Mouse (Mus musculus): ENCODE results near the gene Tnfaip8l2.
"Not testable (repeated sequence)": the region's sequence is repeated elsewhere in the genome, so short reads cannot be mapped to it uniquely, and the experiment has no call there.

Gene Tnfaip8l2

DNA sequence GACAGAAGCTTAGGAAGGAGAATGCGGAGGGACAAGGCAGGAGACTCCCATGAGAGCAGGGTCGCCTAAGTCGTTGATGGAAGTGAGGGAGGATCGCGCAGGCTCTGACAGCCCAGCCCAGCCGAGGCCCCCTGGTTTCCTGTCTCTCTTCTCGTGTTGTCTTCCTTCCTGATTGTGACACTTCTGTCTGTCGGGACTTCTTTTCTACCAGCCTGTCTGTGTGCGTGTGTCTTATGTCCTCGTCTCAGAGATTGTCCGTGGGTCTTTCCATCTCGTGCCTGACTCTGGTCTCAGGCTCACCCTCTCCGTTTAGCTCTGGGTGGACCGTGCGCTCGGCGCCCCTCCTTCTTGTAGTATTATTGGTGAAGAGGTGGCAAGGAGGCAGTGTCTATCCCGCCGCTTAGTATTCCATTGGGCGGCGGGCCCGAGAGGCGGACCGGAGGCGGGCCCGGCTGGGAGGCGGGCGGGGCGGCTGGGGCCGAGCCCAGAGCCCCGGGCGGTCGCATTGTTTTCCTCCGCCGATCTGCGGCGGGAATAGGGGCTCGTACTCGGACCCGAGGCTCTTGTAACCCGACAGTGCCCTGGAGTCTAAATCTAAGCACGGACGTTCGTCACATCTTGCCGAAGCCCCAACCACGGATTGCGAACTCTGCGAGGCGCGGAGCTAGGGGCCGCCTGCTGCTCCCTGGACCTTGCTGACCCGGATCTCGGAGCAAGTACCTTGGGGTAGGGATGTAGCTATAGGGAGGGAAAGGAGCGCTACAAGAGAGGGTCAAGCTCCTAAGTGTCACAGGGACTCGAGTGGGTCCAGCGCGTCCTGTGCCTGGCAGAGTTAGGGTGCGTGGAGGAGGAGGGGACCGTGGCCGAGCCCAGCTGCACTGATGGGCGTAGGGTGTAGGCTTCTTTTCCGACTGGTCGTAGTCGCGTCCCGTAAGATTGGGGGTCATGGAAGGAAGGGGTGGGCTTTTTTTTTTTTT lies 18.1 kb upstream of the Tnfaip8l2 start, which contains the start of gene Sema6c:
Gene Sema6c, plus strand, starts transcription at position 471 of the 977 bp plus-strand sequence.
- peak; percentile 86 for DNase-seq (ENCODE audit: extremely low spot score, low spot score)

DNA sequence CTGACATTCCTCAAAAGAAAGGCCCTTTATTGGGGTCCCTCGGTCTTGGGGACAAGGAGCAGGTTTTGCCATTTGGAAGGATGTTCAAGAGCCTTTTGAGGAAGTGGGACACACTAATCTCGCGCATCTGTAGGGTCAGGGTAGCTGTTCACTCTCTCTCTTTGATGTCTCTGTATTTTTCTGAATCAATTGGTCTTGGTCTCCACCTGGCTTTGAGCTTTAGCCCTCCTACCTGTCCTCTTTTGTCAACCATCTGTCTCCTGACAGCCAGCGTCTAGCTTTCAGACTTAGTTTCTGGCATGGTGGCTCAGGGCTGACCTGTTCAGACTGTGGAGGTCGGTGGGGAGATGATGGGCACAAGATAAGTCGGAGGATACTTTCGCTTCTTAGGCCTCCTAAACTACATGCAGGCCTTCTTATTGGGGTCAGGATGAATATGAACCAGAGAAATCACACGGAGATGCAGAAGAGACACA lies 17.4 kb upstream of the Tnfaip8l2 start:
- DNase-seq (ENCODE audit: extremely low spot score, low spot score), result no peak

DNA sequence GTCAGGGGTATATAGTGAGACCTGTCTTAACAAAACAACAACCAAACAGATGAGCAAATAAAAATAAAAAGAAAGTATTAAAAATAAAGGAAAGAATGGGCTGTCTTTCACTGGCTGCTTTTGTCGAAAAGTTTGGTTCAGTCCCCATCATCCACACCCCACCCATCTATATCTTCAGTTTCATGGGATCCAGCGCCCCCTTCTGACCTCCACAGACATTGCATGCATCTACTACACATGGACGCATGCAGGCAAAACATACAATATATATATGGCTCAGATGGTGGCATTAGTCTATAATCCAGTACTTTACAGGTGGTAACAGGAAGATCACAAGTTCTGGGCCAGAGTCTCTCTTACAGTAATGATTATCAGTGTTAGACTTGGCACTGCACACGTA lies 11.7 kb upstream of the Tnfaip8l2 start:
- no peak for DNase-seq (ENCODE audit: extremely low spot score, low spot score)

- no peak for DNase-seq (ENCODE audit: extremely low spot score, low spot score)
These were observed 5.8 kb upstream of the Tnfaip8l2 start for GRCm38 (mm10) chr3:95147924-95148323.

DNA sequence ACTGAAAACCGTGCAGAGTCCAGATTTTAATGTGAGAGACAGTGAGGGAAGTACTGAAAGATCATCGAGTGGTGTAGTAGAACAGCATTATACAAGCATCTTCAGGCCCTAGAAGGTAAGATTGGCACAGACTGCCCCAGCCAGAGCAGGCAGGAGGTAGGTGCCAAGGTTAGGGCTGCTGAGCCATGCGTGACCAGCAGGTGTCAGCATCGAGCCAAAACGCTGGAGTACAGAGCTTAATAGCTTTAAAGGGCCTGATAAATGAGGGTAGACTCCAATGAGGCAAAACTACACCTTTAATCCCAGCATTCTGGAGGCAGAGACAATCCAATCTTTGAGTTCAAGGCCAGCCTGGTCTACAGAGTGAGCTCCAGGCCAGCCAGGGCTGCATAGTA lies 454 bp upstream of the Tnfaip8l2 start:
- peak; percentile 85 for DNase-seq (ENCODE audit: extremely low spot score, low spot score)

GRCm38 (mm10) chr3:95141474-95141873 lies 686 bp downstream of the Tnfaip8l2 start:
- DNase-seq (ENCODE audit: extremely low spot score, low spot score), result no peak

- no peak for DNase-seq (ENCODE audit: extremely low spot score, low spot score)
These were observed 1.4 kb downstream of the Tnfaip8l2 start for GRCm38 (mm10) chr3:95140795-95141194.

- no peak for DNase-seq (ENCODE audit: extremely low spot score, low spot score)
These were observed 1.9 kb downstream of the Tnfaip8l2 start for GRCm38 (mm10) chr3:95140289-95140595.

- DNase-seq (ENCODE audit: extremely low spot score, low spot score), result no peak
These were observed 2.4 kb downstream of the Tnfaip8l2 start for GRCm38 (mm10) chr3:95139586-95140288.

GRCm38 (mm10) chr3:95136336-95136735 lies 5.8 kb downstream of the Tnfaip8l2 start:
- no peak for DNase-seq (ENCODE audit: extremely low spot score, low spot score)

- no peak for DNase-seq (ENCODE audit: extremely low spot score, low spot score)
These were observed 6.6 kb downstream of the Tnfaip8l2 start for GRCm38 (mm10) chr3:95135433-95136052.

- no peak for DNase-seq (ENCODE audit: extremely low spot score, low spot score)
These were observed 7.1 kb downstream of the Tnfaip8l2 start for GRCm38 (mm10) chr3:95135023-95135422.

DNA sequence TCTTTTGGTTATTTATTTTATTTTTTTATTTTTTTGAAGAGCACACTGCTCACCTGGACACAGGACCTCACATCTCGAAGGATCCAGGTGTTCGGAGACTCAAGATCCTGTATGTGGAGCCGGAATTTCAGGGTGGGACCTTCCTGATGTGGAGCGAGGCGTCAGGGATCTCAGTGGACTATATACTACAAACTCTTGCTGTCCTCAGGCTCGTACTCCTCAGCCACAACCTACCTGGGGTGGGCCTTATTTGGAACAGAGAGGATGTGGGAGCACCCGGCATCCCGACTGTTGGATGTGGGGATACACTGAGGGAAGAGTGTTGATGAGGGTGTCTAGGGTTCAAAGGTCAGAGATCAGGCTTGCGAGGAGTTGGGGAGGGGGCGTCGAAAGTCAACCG lies 8.0 kb downstream of the Tnfaip8l2 start:
- DNase-seq (ENCODE audit: extremely low spot score, low spot score), result not testable (repeated sequence)

GRCm38 (mm10) chr3:95133680-95134101 lies 8.5 kb downstream of the Tnfaip8l2 start, which contains the start of the genes Scnm1 and Lysmd1:
Gene Scnm1, minus strand, starts transcription at chr3:95134011.
Gene Lysmd1, plus strand, starts transcription at chr3:95134088.
- DNase-seq (ENCODE audit: extremely low spot score, low spot score), result peak; percentile 86

DNA sequence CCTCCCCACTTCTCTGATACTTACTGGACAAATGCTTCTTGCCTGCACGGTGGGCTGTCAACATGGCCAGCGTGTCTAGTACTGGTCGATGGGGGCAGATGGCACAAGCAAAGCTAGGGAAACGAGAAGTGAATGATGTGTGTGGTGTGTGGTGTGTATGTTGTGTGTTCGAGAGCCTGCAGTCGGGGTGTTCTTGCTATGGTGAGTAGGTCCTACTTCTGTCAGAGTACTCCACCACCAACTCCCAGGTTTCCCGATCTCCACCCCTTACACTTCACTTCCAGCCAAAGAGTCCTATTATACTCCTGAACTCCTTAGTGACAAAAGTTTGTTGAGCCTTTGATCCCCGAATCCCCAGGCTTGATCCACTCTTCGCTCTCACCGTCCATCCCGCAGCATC lies 9.0 kb downstream of the Tnfaip8l2 start:
- DNase-seq (ENCODE audit: extremely low spot score, low spot score), result no peak

DNA sequence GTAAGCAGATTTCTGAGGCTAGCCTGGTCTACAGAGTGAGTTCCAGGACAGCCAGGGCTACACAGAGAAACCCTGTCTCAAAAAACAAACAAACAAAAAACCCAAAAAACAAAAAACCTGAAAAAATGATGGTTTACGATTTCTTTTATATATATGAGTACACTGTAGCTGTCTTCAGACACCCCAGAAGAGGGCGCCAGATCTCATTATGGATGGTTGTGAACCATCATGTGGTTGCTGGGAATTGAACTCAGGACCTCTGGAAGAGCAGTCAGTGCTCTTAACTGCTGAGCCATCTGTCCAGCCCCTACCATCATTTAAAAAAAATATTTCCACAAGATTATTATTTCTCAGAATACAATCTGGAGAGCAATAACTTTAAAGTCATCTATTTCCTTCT lies 9.8 kb downstream of the Tnfaip8l2 start:
- not testable (repeated sequence) for DNase-seq (ENCODE audit: extremely low spot score, low spot score)

- no peak for DNase-seq (ENCODE audit: extremely low spot score, low spot score)
These were observed 12.1 kb downstream of the Tnfaip8l2 start for GRCm38 (mm10) chr3:95130081-95130480.

DNA sequence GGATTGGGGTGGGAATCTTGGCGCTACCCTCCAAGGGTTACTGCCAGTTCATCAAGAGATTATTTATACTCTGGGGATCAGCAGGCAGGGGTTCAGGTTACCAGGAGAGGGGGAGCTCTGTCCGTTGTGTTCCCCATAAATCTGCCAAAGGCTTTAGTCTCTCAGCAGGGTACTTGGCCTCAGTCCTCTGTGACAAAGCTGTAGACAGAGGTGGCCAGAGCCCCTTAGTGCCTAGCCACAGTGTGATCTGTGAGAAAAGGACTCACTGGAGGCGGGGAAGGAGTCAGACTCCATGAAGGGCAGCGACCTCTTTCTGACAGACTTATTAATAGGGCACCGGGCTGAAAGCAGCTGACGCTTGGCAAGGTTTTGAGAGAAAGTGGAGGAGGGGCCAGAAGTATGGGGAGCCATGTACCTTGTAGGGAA lies 12.9 kb downstream of the Tnfaip8l2 start:
- peak; percentile 41 for DNase-seq (ENCODE audit: extremely low spot score, low spot score)

GRCm38 (mm10) chr3:95124972-95125371 lies 17.2 kb downstream of the Tnfaip8l2 start:
- no peak for DNase-seq (ENCODE audit: extremely low spot score, low spot score)

GRCm38 (mm10) chr3:95124246-95124645 lies 17.9 kb downstream of the Tnfaip8l2 start, which contains the start of gene Tmod4:
Gene Tmod4, plus strand, starts transcription at chr3:95124476.
- no peak for DNase-seq (ENCODE audit: extremely low spot score, low spot score)

DNA sequence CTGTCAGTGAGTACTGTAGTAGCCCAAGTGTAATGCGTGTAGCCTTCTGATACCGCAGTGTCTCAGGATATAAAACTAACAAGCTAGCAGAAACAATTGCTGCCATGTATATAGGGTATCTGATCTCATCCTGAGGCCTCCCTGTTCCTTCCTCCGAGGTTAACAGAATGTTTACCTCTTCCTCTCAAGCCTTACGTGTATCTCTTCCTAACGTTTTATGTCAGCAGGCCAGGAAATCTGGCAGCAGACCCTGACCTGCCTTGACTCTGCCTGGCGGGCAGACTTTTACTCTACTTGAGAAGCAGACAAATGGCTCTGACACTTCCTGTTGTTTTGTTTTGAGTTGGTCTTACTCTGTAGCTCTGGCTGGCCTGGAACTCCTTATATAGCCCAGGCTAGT lies 20.6 kb downstream of the Tnfaip8l2 start:
- no peak for DNase-seq (ENCODE audit: extremely low spot score, low spot score)

DNA sequence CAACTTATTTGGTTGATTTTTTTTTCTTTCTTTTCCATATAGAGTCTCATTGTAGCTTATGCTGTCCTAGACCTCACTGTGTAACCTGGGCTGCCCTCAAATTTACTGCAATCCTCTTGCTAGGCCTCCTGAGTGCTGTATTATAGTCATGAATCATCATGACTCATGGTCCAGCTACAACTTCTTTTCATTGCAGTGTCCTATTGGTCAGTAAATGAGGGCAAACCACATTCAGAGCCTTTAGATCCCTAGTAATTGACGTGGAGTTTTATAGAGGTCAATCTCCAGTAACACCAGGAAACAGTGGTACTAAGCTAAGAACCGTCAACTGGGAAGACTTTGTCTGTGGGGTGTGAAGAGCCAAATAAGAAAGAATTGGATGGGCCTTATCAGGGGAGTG lies 24.4 kb downstream of the Tnfaip8l2 start:
- no peak for DNase-seq (ENCODE audit: extremely low spot score, low spot score)

All from neural tube, embryonic 10.5 days (tissue).